Mouse (Mus musculus): ENCODE results near the gene Cort. TPM values are rescaled to one million over a fixed set of nuclear protein-coding genes. Genes with fewer than 3 reads are reported as not detected.
"Not testable (repeated sequence)": the region's sequence is repeated elsewhere in the genome, so short reads cannot be mapped to it uniquely, and the experiment has no call there.

The Cort gene
- polyA plus RNA-seq, 1 experiment from 2014 or later = 0.41 TPM

- Histone ChIP-seq H3K9me3 (ENCODE audit: control insufficient read depth, low read length) (no peaks in the 10 kb centered on the region), H3K27ac (no peak overlapping the region), H3K36me3 (replicated peaks; ENCODE audit: control insufficient read depth, insufficient read depth) (peaks cover 29% of the 10 kb centered on the region), H3K27me3 (ENCODE audit: control insufficient read depth, insufficient read depth, low read length) (no peaks in the 10 kb centered on the region), H3K4me3 (replicated peaks; ENCODE audit: low read length) (no peak overlapping the region), H3K4me2 (replicated peaks) (no peak overlapping the region), H3K4me1 (replicated peaks; ENCODE audit: control insufficient read depth, insufficient read depth, low read length) (no peaks in the 10 kb centered on the region), H3K9ac (no peak overlapping the region)
- ATAC-seq (ENCODE audit: low FRiP score) (no peak), DNase-seq (ENCODE audit: low spot score) (no peak)
- WGBS = 80% methylated on average over 5 of the region's 5 CpGs
These were observed 3.1 kb downstream of the Cort start for GRCm38 (mm10) chr4:149123432-149123831.

GRCm38 (mm10) chr4:149119978-149120562 lies 6.5 kb downstream of the Cort start:
- H3K27me3 ChIP-seq (ENCODE audit: control insufficient read depth, insufficient read depth, low read length); H3K27ac ChIP-seq; ATAC-seq (ENCODE audit: low FRiP score); DNase-seq (ENCODE audit: low spot score); H3K4me3 ChIP-seq (replicated peaks; ENCODE audit: low read length); H3K9ac ChIP-seq; H3K4me1 ChIP-seq (replicated peaks; ENCODE audit: control insufficient read depth, insufficient read depth, low read length); H3K4me2 ChIP-seq (replicated peaks); H3K9me3 ChIP-seq (ENCODE audit: control insufficient read depth, low read length): not testable (repeated sequence)
- WGBS = 86% methylated on average over 12 of the region's 12 CpGs
- H3K36me3 ChIP-seq (replicated peaks; ENCODE audit: control insufficient read depth, insufficient read depth) = peaks cover 44% of the 10 kb centered on the region

GRCm38 (mm10) chr4:149103875-149104561 lies 22.5 kb downstream of the Cort start, which contains the start of gene Dffa:
TSS of gene Dffa (plus strand) at chr4:149104146.
- no peak within 1 kb of the TSS for H3K27ac ChIP-seq
- WGBS = under 1% methylated on average over 35 of the region's 35 CpGs

DNA sequence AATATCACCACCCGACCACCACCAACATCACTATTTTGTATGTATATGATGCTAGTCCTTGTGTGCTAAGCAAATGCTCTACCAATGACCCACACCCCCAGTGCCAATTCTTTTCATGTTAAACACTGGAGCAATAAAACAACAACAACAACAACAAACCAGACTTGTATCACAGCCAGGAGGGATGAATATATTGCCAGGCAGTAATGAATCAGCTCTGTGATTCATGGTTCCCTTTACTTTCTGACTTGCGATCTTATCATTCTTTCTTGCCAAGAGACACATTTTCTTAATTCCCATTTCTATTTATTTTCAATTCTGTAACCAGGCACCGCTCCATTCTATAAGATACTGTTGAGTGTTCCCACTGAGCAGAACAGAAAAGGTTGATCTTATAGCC lies 25.1 kb downstream of the Cort start:
- DNase-seq (ENCODE audit: low spot score) = no peak
- Histone ChIP-seq H3K27ac (no peak overlapping the region), H3K9ac (no peak overlapping the region), H3K4me2 (replicated peaks) (no peak overlapping the region), H3K4me1 (replicated peaks; ENCODE audit: control insufficient read depth, insufficient read depth, low read length) (peaks cover 19% of the 10 kb centered on the region), H3K36me3 (replicated peaks; ENCODE audit: control insufficient read depth, insufficient read depth) (peaks cover 5% of the 10 kb centered on the region; the same call in 1 of the 2 replicates), H3K9me3 (ENCODE audit: control insufficient read depth, low read length) (no peaks in the 10 kb centered on the region), H3K4me3 (replicated peaks; ENCODE audit: low read length) (no peak overlapping the region), H3K27me3 (ENCODE audit: control insufficient read depth, insufficient read depth, low read length) (no peaks in the 10 kb centered on the region)
- WGBS = 85% methylated on average over 3 of the region's 3 CpGs
- no peak for ATAC-seq (ENCODE audit: low FRiP score)

More at GRCm38 (mm10) chr4:149103875-149104561, 22.5 kb downstream of the Cort start, which contains the start of gene Dffa:
- no peaks in the 10 kb centered on the region for H3K27me3 ChIP-seq (ENCODE audit: control insufficient read depth, insufficient read depth, low read length)
- peak within 1 kb of the TSS; percentile 90 for H3K4me2 ChIP-seq (replicated peaks)
- peak; percentile 90 for ATAC-seq (ENCODE audit: low FRiP score)
- H3K4me3 ChIP-seq (replicated peaks; ENCODE audit: low read length) = peak within 1 kb of the TSS; percentile 72
- no peaks in the 10 kb centered on the region for H3K9me3 ChIP-seq (ENCODE audit: control insufficient read depth, low read length)
- peaks cover 9% of the 10 kb centered on the region for H3K4me1 ChIP-seq (replicated peaks; ENCODE audit: control insufficient read depth, insufficient read depth, low read length)
- H3K36me3 ChIP-seq (replicated peaks; ENCODE audit: control insufficient read depth, insufficient read depth) = peaks cover 26% of the 10 kb centered on the region
- peak within 1 kb of the TSS; percentile 85 for H3K9ac ChIP-seq
- peak; percentile 94 for DNase-seq (ENCODE audit: low spot score)

DNA sequence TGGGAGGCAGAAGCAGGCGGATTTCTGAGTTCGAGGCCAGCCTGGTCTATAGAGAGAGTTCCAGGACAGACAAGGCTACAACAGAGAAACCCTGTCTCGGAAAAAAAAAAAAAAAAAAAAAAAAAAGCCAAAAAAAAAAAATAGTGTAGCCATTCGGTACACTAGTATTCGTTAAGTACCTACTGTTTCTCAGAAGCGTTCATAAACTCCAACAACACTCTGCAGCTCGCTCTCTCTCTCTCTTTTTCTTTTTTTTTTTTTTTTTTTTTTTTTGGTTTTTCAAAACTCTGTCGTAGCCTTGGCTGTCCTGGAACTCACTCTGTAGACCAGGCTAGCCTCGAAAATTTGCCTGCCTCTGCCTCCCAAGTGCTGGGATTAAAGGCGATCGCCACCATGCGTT lies 26.1 kb downstream of the Cort start:
- not testable (repeated sequence) for H3K9me3 ChIP-seq (ENCODE audit: control insufficient read depth, low read length); H3K9ac ChIP-seq; DNase-seq (ENCODE audit: low spot score); H3K27ac ChIP-seq; H3K36me3 ChIP-seq (replicated peaks; ENCODE audit: control insufficient read depth, insufficient read depth); ATAC-seq (ENCODE audit: low FRiP score); H3K4me3 ChIP-seq (replicated peaks; ENCODE audit: low read length); H3K27me3 ChIP-seq (ENCODE audit: control insufficient read depth, insufficient read depth, low read length)
- H3K4me1 ChIP-seq (replicated peaks; ENCODE audit: control insufficient read depth, insufficient read depth, low read length) = peaks cover 19% of the 10 kb centered on the region
- 0 out of 2 replicates have a peak overlapping the region, but pooled peaks have one; percentile 46 for H3K4me2 ChIP-seq (replicated peaks)
- 86% methylated on average over 12 of the region's 12 CpGs for WGBS

- H3K36me3 ChIP-seq (replicated peaks; ENCODE audit: control insufficient read depth, insufficient read depth) = no peaks in the 10 kb centered on the region
- H3K4me2 ChIP-seq (replicated peaks) = peak within 1 kb of the TSS; percentile 96
- H3K27me3 ChIP-seq (ENCODE audit: control insufficient read depth, insufficient read depth, low read length) = no peaks in the 10 kb centered on the region
- peak within 1 kb of the TSS; percentile 98 for H3K4me3 ChIP-seq (replicated peaks; ENCODE audit: low read length)
- under 1% methylated on average over 50 of the region's 50 CpGs for WGBS
- H3K4me1 ChIP-seq (replicated peaks; ENCODE audit: control insufficient read depth, insufficient read depth, low read length) = peaks cover 13% of the 10 kb centered on the region
- 0 out of 2 replicates have a peak within 1 kb of the TSS, but pooled peaks have one; percentile 44 for H3K27ac ChIP-seq
- H3K9me3 ChIP-seq (ENCODE audit: control insufficient read depth, low read length) = no peaks in the 10 kb centered on the region
- ATAC-seq (ENCODE audit: low FRiP score) (peak; percentile 80), DNase-seq (ENCODE audit: low spot score) (peak; percentile 89)
- H3K9ac ChIP-seq = peak within 1 kb of the TSS; percentile 90
These were observed 27.1 kb downstream of the Cort start, which contains the start of gene Pex14 for GRCm38 (mm10) chr4:149099369-149100017. TSS of gene Pex14 (minus strand) at chr4:149099876.

GRCm38 (mm10) chr4:149098571-149098970 lies 28.0 kb downstream of the Cort start:
- ATAC-seq (ENCODE audit: low FRiP score) (no peak), DNase-seq (ENCODE audit: low spot score) (no peak)
- H3K27ac ChIP-seq = no peak overlapping the region
- peaks cover 12% of the 10 kb centered on the region for H3K4me1 ChIP-seq (replicated peaks; ENCODE audit: control insufficient read depth, insufficient read depth, low read length)
- H3K27me3 ChIP-seq (ENCODE audit: control insufficient read depth, insufficient read depth, low read length) = no peaks in the 10 kb centered on the region
- peak overlapping the region; percentile 98 for H3K4me3 ChIP-seq (replicated peaks; ENCODE audit: low read length)
- H3K9me3 ChIP-seq (ENCODE audit: control insufficient read depth, low read length) = no peaks in the 10 kb centered on the region
- 30% methylated on average over 11 of the region's 11 CpGs for WGBS
- H3K36me3 ChIP-seq (replicated peaks; ENCODE audit: control insufficient read depth, insufficient read depth) = peaks cover 5% of the 10 kb centered on the region; the same call in 1 of the 2 replicates
- H3K4me2 ChIP-seq (replicated peaks) = peak overlapping the region; percentile 96
- H3K9ac ChIP-seq = peak overlapping the region; percentile 90

DNA sequence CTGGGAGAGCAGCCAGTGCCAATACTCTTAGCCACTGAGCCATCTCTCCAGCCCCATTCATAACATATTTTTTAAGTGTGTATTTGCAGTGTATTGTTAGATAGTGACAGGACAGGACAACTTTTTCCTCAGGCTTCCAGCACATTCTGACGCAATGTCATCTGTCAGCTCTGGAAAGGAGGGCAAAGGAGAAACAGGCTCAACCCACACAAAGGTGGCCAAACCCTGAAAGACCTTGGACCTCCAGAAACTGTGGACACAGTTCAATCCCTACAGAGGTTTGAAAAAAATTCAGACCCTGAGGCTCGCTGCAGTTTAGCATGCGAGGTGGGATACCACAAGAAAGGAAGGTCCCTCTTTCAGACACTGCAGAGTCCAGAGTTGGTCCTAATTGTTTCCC lies 28.6 kb downstream of the Cort start:
- Histone ChIP-seq H3K4me2 (replicated peaks) (no peak overlapping the region), H3K36me3 (replicated peaks; ENCODE audit: control insufficient read depth, insufficient read depth) (peaks cover 5% of the 10 kb centered on the region; the same call in 1 of the 2 replicates), H3K4me1 (replicated peaks; ENCODE audit: control insufficient read depth, insufficient read depth, low read length) (peaks cover 12% of the 10 kb centered on the region), H3K27ac (no peak overlapping the region), H3K9me3 (ENCODE audit: control insufficient read depth, low read length) (no peaks in the 10 kb centered on the region), H3K27me3 (ENCODE audit: control insufficient read depth, insufficient read depth, low read length) (no peaks in the 10 kb centered on the region), H3K9ac (no peak overlapping the region), H3K4me3 (replicated peaks; ENCODE audit: low read length) (peak overlapping the region; percentile 98; the same call in 1 of the 2 replicates)
- 89% methylated on average over 3 of the region's 3 CpGs for WGBS
- DNase-seq (ENCODE audit: low spot score) (no peak), ATAC-seq (ENCODE audit: low FRiP score) (no peak)

GRCm38 (mm10) chr4:149091364-149091763 lies 35.2 kb downstream of the Cort start:
- 91% methylated on average over 8 of the region's 8 CpGs for WGBS
- Histone ChIP-seq H3K9me3 (ENCODE audit: control insufficient read depth, low read length) (no peaks in the 10 kb centered on the region), H3K27ac (no peak overlapping the region), H3K4me3 (replicated peaks; ENCODE audit: low read length) (no peak overlapping the region), H3K9ac (no peak overlapping the region), H3K36me3 (replicated peaks; ENCODE audit: control insufficient read depth, insufficient read depth) (peaks cover 5% of the 10 kb centered on the region; the same call in 1 of the 2 replicates), H3K27me3 (ENCODE audit: control insufficient read depth, insufficient read depth, low read length) (no peaks in the 10 kb centered on the region), H3K4me1 (replicated peaks; ENCODE audit: control insufficient read depth, insufficient read depth, low read length) (no peaks in the 10 kb centered on the region), H3K4me2 (replicated peaks) (no peak overlapping the region)
- no peak for ATAC-seq (ENCODE audit: low FRiP score)
- DNase-seq (ENCODE audit: low spot score) = no peak

Measured in hindbrain, embryonic 14.5 days (tissue).